Mouse (Mus musculus): ENCODE data around the gene Islr.

GRCm38 (mm10) chr9:58125811-58126210, 78.3 kb downstream of the Islr start:
- no peak for TF ChIP-seq CTCF (IDR thresholded peaks at IDR 0.05; ENCODE audit: extremely low read depth, insufficient read depth, low read length)
- TF ChIP-seq POLR2A (IDR thresholded peaks at IDR 0.05; ENCODE audit: extremely low read depth, insufficient read depth, low read length) = no peak

Data from cortical plate, adult 2 months (tissue).